Mouse (Mus musculus): ENCODE data around the gene Cercam.
A peak's percentile ranks its signal among the peaks of the same experiment; 100 is the strongest.

Cercam gene

GRCm38 (mm10) chr2:29868949-29869645, at the start of gene Cercam:
Gene Cercam (plus strand): TSS chr2:29869164.
- peak; percentile 74 to 78 for DNase-seq (ENCODE audit: low spot score in 2 of 2)

- no peak for DNase-seq (ENCODE audit: low spot score in 2 of 2)
Observed at GRCm38 (mm10) chr2:29819363-29819762, 49.6 kb upstream of the Cercam start.

- peak; percentile 58 to 64 for DNase-seq (ENCODE audit: low spot score in 2 of 2)
Observed at GRCm38 (mm10) chr2:29820025-29820817, 48.7 kb upstream of the Cercam start, which contains the start of gene Urm1. Gene Urm1 (plus strand): TSS chr2:29820075.

GRCm38 (mm10) chr2:29826318-29826925, 42.5 kb upstream of the Cercam start:
- DNase-seq (ENCODE audit: low spot score in 2 of 2) = no peak

GRCm38 (mm10) chr2:29826926-29827708, 41.8 kb upstream of the Cercam start:
- peak; percentile 93 for DNase-seq (ENCODE audit: low spot score in 2 of 2)

GRCm38 (mm10) chr2:29827709-29828024, 41.3 kb upstream of the Cercam start:
- no peak for DNase-seq (ENCODE audit: low spot score in 2 of 2)

- DNase-seq (ENCODE audit: low spot score in 2 of 2) = peak in 1 of 2 experiments; percentile 47
Observed at GRCm38 (mm10) chr2:29831106-29831505, 37.9 kb upstream of the Cercam start.

GRCm38 (mm10) chr2:29833796-29834195, 35.2 kb upstream of the Cercam start:
- DNase-seq (ENCODE audit: low spot score in 2 of 2) = no peak

- no peak for DNase-seq (ENCODE audit: low spot score in 2 of 2)
Observed at GRCm38 (mm10) chr2:29835391-29835899, 33.5 kb upstream of the Cercam start.

GRCm38 (mm10) chr2:29839460-29839859, 29.5 kb upstream of the Cercam start:
- DNase-seq (ENCODE audit: low spot score in 2 of 2) = no peak

- DNase-seq (ENCODE audit: low spot score in 2 of 2) = no peak
Observed at GRCm38 (mm10) chr2:29843231-29844105, 25.5 kb upstream of the Cercam start.

- no peak for DNase-seq (ENCODE audit: low spot score in 2 of 2)
Observed at GRCm38 (mm10) chr2:29844115-29844514, 24.8 kb upstream of the Cercam start.

GRCm38 (mm10) chr2:29844661-29845060, 24.3 kb upstream of the Cercam start:
- DNase-seq (ENCODE audit: low spot score in 2 of 2) = no peak

GRCm38 (mm10) chr2:29845636-29846035, 23.3 kb upstream of the Cercam start:
- no peak for DNase-seq (ENCODE audit: low spot score in 2 of 2)

- no peak for DNase-seq (ENCODE audit: low spot score in 2 of 2)
Observed at GRCm38 (mm10) chr2:29846061-29846853, 22.7 kb upstream of the Cercam start.

GRCm38 (mm10) chr2:29846911-29847310, 22.1 kb upstream of the Cercam start:
- DNase-seq (ENCODE audit: low spot score in 2 of 2) = no peak

- no peak for DNase-seq (ENCODE audit: low spot score in 2 of 2)
Observed at GRCm38 (mm10) chr2:29849041-29849440, 19.9 kb upstream of the Cercam start.

- no peak for DNase-seq (ENCODE audit: low spot score in 2 of 2)
Observed at GRCm38 (mm10) chr2:29849841-29850480, 19.0 kb upstream of the Cercam start.

- DNase-seq (ENCODE audit: low spot score in 2 of 2) = no peak
Observed at GRCm38 (mm10) chr2:29852957-29853485, 15.9 kb upstream of the Cercam start.

Data from frontal cortex, postnatal 14 days (tissue).